Mouse (Mus musculus) heart, adult 2 months (tissue): ENCODE data around the gene Ccl2. TPM values are rescaled to one million over a fixed set of nuclear protein-coding genes. Genes with fewer than 3 reads are reported as not detected.

ENCODE experiments used
- DNase-seq, 2 experiments: peaks; one replicate each; pipeline ENCODE4 v3.0.0; 2021
- H3K27ac ChIP-seq: fragments of 200-600 bp; 2 replicates; pipeline ENCODE4 v1.8.1; 2022
- H3K27me3 ChIP-seq: fragments of 200-500 bp; 2 replicates; pipeline ENCODE4 v1.6.1; 2012; ENCODE audit warnings: mild to moderate bottlenecking, low read length, inconsistent platforms, mixed read lengths; ENCODE audit not compliant: control insufficient read depth, insufficient read depth
- H3K36me3 ChIP-seq: fragments of 200-500 bp; 2 replicates; pipeline ENCODE4 v1.6.1; 2012; ENCODE audit warnings: low read length, inconsistent platforms; ENCODE audit not compliant: control insufficient read depth, insufficient read depth
- H3K4me1 ChIP-seq: fragments of 200-500 bp; 2 replicates; pipeline ENCODE4 v1.6.1; 2011; ENCODE audit warnings: low read length; ENCODE audit not compliant: control insufficient read depth, insufficient read depth
- H3K4me3 ChIP-seq: fragments of 200-600 bp; 2 replicates; pipeline ENCODE4 v1.8.1; 2022
- H3K79me2 ChIP-seq: fragments of 200-500 bp; replicated peaks from 2 replicates; pipeline ENCODE4 v1.6.1; 2012; ENCODE audit warnings: mild to moderate bottlenecking, inconsistent platforms, low read length, moderate library complexity, mixed read lengths; ENCODE audit not compliant: control insufficient read depth, insufficient read depth
- H3K9ac ChIP-seq: fragments of 200-500 bp; 2 replicates; pipeline ENCODE4 v1.6.1; 2012; ENCODE audit warnings: low read depth, mild to moderate bottlenecking, control low read depth, inconsistent platforms, low read length, mixed read lengths
- CTCF ChIP-seq: fragments of 200-600 bp; IDR thresholded peaks from 2 replicates; pipeline ENCODE4 v1.8.1; 2022; ENCODE audit warnings: antibody characterized with exemption, mild to moderate bottlenecking, moderate library complexity
- EP300 ChIP-seq: fragments of 200-500 bp; IDR thresholded peaks from 2 replicates; pipeline ENCODE4 v1.6.1; 2011; ENCODE audit warnings: low read depth, low read length, control low read depth; ENCODE audit not compliant: insufficient read depth
- POLR2A ChIP-seq: fragments of 200-500 bp; IDR thresholded peaks from 2 replicates; pipeline ENCODE4 v1.6.1; 2011; ENCODE audit warnings: mild to moderate bottlenecking, low read depth, low read length, control low read depth; ENCODE audit not compliant: insufficient read depth
- WGBS: fragments of 180-500 bp; shearing (Covaris S2); methylation state at CpG from one replicate; pipeline ENCODE4 v1.1.7; 2018; 5-methylcytosine and 5-hydroxymethylcytosine counted together
- intact Hi-C: fragments of 180-260 bp; cut with DNase I; formaldehyde crosslinking; loops from one replicate; pipeline ENCODE4 v1.15.1; 2025
- polyA plus RNA-seq: library from polyadenylated mRNA; depleted of rRNA; stranded (reverse); fragments of >200 nt; gene quantifications from 2 replicates; pipeline ENCODE4 v1.2.3, GENCODE M21; 2012; rRNA removed
- total RNA-seq, 2 experiments: library from RNA; stranded (reverse); gene quantifications; 2 replicates each; pipeline ENCODE4 v1.2.3; 2021

The Ccl2 gene
- total and polyA plus RNA-seq, 3 experiments: 1.1 to 4.6 (median 1.6) TPM

GRCm38 (mm10) chr11:82073686-82074085 lies 38.3 kb downstream of the Ccl2 start:
- H3K79me2 ChIP-seq: no peaks in the 10 kb centered on the region
- no peak overlapping the region for H3K4me3 ChIP-seq
- WGBS: 82% methylated on average over 3 of the region's 3 CpGs
- TF ChIP-seq POLR2A (no peak), EP300 (no peak), CTCF (no peak)
- H3K27ac ChIP-seq: no peak overlapping the region
- no peaks in the 10 kb centered on the region for H3K27me3 ChIP-seq
- no peaks in the 10 kb centered on the region for H3K36me3 ChIP-seq
- H3K4me1 ChIP-seq: no peaks in the 10 kb centered on the region
- DNase-seq: no peak
- no peak overlapping the region for H3K9ac ChIP-seq
- intact Hi-C loops: no loop called here

- 66% methylated on average over 3 of the region's 3 CpGs for WGBS
- no peak overlapping the region for H3K9ac ChIP-seq
- H3K36me3 ChIP-seq: no peaks in the 10 kb centered on the region
- H3K4me3 ChIP-seq: no peak overlapping the region
- no peak for DNase-seq
- no peaks in the 10 kb centered on the region for H3K4me1 ChIP-seq
- H3K27me3 ChIP-seq: no peaks in the 10 kb centered on the region
- no peaks in the 10 kb centered on the region for H3K79me2 ChIP-seq
- intact Hi-C loops: no loop called here
- TF ChIP-seq POLR2A (no peak), CTCF (no peak), EP300 (no peak)
- H3K27ac ChIP-seq: no peak overlapping the region
Measured at GRCm38 (mm10) chr11:82077031-82077430, 41.7 kb downstream of the Ccl2 start.

- H3K79me2 ChIP-seq: no peaks in the 10 kb centered on the region
- DNase-seq: no peak
- no peak for TF ChIP-seq CTCF
- TF ChIP-seq POLR2A: no peak
- TF ChIP-seq EP300: no peak
- intact Hi-C loops: no loop called here
- no peaks in the 10 kb centered on the region for H3K4me1 ChIP-seq
- no peak overlapping the region for H3K27ac ChIP-seq
- H3K4me3 ChIP-seq: no peak overlapping the region
- no peak overlapping the region for H3K9ac ChIP-seq
- H3K36me3 ChIP-seq: no peaks in the 10 kb centered on the region
- H3K27me3 ChIP-seq: no peaks in the 10 kb centered on the region
Measured at GRCm38 (mm10) chr11:82078136-82078730, 42.9 kb downstream of the Ccl2 start.

GRCm38 (mm10) chr11:82080865-82081264 lies 45.5 kb downstream of the Ccl2 start:
- 39% methylated on average over 3 of the region's 3 CpGs for WGBS
- intact Hi-C loops: no loop called here
- no peak overlapping the region for H3K27ac ChIP-seq

GRCm38 (mm10) chr11:82084360-82084759 lies 49.0 kb downstream of the Ccl2 start:
- TF ChIP-seq EP300 (no peak), CTCF (no peak), POLR2A (no peak)
- intact Hi-C loops: no loop called here

More at GRCm38 (mm10) chr11:82080865-82081264, 45.5 kb downstream of the Ccl2 start:
- H3K79me2 ChIP-seq: no peaks in the 10 kb centered on the region
- H3K9ac ChIP-seq: no peak overlapping the region
- DNase-seq: no peak
- no peak for TF ChIP-seq EP300
- no peak for TF ChIP-seq CTCF
- TF ChIP-seq POLR2A: no peak
- H3K4me3 ChIP-seq: no peak overlapping the region
- H3K36me3 ChIP-seq: no peaks in the 10 kb centered on the region
- H3K27me3 ChIP-seq: no peaks in the 10 kb centered on the region
- no peaks in the 10 kb centered on the region for H3K4me1 ChIP-seq

More at GRCm38 (mm10) chr11:82084360-82084759, 49.0 kb downstream of the Ccl2 start:
- H3K9ac ChIP-seq: no peak overlapping the region
- no peaks in the 10 kb centered on the region for H3K79me2 ChIP-seq
- no peak for DNase-seq
- H3K27ac ChIP-seq: no peak overlapping the region
- no peak overlapping the region for H3K4me3 ChIP-seq
- H3K27me3 ChIP-seq: no peaks in the 10 kb centered on the region
- H3K36me3 ChIP-seq: no peaks in the 10 kb centered on the region
- 88% methylated on average over 3 of the region's 3 CpGs for WGBS
- H3K4me1 ChIP-seq: no peaks in the 10 kb centered on the region

Other genes with a start within 250 kb of the Ccl2 start
- gene 5530401A14Rik, start 174.9 kb upstream of the Ccl2 start, total RNA-seq: under 1 TPM; 0.08 to 0.11 TPM
- gene 5530401A14Rik, start 174.9 kb upstream of the Ccl2 start, polyA plus RNA-seq: not detected in 2 replicates
- gene Asic2, start 67.1 kb upstream of the Ccl2 start, total RNA-seq: not detected
- gene Asic2, start 67.1 kb upstream of the Ccl2 start, polyA plus RNA-seq: 0.06 TPM in 1 of 2 replicates, not detected in the other
- not detected for gene Gm17268, start 3.0 kb downstream of the Ccl2 start, total RNA-seq
- gene Gm17268, start 3.0 kb downstream of the Ccl2 start, polyA plus RNA-seq: not detected in 2 replicates
- gene Ccl7, start 10.1 kb downstream of the Ccl2 start, total RNA-seq: 1 to 10 TPM in 1 of 2 experiments, under 1 TPM in 1; 0.68 to 1.7 TPM
- gene Ccl7, start 10.1 kb downstream of the Ccl2 start, polyA plus RNA-seq: 1.1 and 1.4 TPM in 2 replicates
- gene Ccl11, start 22.3 kb downstream of the Ccl2 start, total RNA-seq: 1 to 10 TPM; 1.7 to 3.6 TPM
- 3.1 and 5.9 TPM in 2 replicates for gene Ccl11, start 22.3 kb downstream of the Ccl2 start, polyA plus RNA-seq
- gene Ccl12, start 66.3 kb downstream of the Ccl2 start, total RNA-seq: 1 to 10 TPM in 1 of 2 experiments, not detected in 1; 1.9 TPM
- gene Ccl12, start 66.3 kb downstream of the Ccl2 start, polyA plus RNA-seq: 1.7 and 1.8 TPM in 2 replicates
- gene Ccl8, start 79.6 kb downstream of the Ccl2 start, total RNA-seq: 1 to 10 TPM in 1 of 2 experiments, under 1 TPM in 1; 0.82 to 1.3 TPM
- gene Ccl8, start 79.6 kb downstream of the Ccl2 start, polyA plus RNA-seq: 1.6 and 1.9 TPM in 2 replicates